Mouse (Mus musculus): Measurements from ENCODE around the gene Arntl.

DNA sequence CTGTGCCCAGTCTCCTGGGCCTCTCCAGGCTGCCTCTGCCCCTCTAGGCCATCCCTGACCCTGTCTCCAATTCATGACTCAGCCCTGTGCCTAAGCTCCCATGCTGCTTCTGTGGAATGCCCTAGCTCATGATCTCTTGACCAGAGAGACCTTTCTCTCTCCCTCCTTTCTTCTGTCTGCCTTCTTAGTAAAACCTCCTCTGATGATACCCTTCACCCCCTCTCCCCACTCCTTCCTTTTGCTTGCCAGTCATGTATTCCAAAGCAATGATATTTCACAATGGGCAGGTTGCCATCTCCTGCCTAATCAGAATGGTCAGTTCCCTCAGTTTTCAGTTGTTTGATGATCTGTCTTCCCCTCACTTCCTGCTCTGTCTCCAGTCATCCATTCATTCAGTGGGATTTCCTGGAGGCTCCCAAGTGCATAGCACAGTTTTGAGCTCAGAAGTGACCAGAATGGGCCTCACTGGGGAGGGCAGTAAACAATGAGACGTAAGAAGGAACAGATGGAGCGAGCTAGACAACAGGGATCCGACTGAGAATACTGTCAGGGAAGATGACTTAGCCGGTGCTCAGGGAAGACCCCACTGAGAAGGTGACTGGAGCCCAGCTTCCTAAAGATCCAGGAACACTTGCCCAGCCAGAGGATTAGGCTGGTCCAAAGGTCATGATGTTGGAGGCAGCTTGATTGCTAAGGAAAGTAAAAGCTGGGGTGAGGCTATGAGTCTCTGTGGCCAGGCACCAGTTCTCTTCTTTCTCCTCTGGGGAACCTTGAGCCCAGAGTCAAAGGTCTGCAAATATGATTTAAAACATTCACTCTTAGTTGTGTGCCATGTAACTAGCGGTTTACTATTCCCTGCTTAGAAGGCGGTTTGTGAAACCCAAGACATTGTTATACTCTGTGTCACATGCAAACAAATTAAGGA, 7.2 kb downstream of the Arntl start:
- TF ChIP-seq POLR2A (IDR thresholded peaks at IDR 0.05; ENCODE audit: low read depth, low read length) (no peak), CTCF (conservative IDR thresholded peaks at IDR 0.05; ENCODE audit: insufficient read depth, insufficient read length, low read depth, low read length) (no peak)
